Mouse (Mus musculus) left cerebral cortex, postnatal 4 days (tissue): ENCODE measurements around the gene Srbd1. TPM values are rescaled to one million over a fixed set of nuclear protein-coding genes. Genes with fewer than 3 reads are reported as not detected.

ENCODE experiments used
- DNase-seq: peaks from one replicate; pipeline ENCODE4 v3.0.0-alpha.2; 2022
- intact Hi-C: fragments of 180-260 bp; cut with DNase I; formaldehyde crosslinking; loops from one replicate; pipeline ENCODE4 v1.15.1; 2025
- total RNA-seq, 2 experiments: library from RNA; stranded (reverse); gene quantifications; 2 replicates each; pipeline ENCODE4 v1.2.3; 2021

Srbd1 gene
- total RNA-seq, 2 experiments from 2014 or later = 23.9 to 24.4 TPM

DNA sequence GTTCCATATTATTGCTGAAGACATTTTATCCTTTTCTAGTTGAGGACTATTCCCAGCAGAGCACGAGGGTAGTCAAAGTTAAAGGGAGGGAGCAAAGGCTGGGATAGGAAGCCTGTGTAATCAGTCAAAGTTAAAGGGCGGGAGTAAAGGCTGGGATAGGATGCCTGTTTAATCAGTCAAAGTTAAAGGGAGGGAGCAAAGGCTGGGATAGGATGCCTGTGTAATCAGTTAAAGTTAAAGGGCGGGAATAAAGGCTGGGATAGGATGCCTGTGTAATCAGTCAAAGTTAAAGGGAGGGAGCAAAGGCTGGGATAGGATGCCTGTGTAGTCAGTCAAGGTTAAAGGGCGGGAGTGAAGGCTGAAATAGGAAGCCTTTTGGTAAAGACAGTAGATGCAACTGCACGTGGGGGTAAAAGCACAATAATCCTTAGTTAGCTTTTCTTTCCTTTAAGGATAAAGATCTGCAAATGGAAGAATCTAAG lies 5.9 kb upstream of the Srbd1 start:
- intact Hi-C loops = no loop called here
- peak; percentile 47 for DNase-seq

DNA sequence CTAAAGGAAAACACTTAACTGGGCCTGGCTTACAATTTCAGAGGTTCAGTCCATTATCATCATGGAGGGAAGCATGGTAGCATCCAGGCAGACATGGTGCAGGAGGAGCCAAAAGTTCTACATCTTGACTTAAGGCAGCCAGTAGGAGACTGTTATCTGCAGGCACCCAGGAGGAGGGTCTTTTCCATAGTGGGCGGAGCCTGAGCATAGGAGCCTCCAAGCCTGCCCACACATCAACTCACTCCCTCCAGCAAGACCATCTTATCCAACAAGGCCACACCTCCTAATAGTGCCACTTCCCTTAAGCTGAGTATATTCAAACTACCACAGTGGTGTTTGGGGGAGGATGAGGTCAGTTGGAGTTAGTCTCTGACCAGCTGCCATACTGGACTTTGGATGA lies 4.8 kb upstream of the Srbd1 start:
- no peak for DNase-seq
- intact Hi-C loops = no loop called here

DNA sequence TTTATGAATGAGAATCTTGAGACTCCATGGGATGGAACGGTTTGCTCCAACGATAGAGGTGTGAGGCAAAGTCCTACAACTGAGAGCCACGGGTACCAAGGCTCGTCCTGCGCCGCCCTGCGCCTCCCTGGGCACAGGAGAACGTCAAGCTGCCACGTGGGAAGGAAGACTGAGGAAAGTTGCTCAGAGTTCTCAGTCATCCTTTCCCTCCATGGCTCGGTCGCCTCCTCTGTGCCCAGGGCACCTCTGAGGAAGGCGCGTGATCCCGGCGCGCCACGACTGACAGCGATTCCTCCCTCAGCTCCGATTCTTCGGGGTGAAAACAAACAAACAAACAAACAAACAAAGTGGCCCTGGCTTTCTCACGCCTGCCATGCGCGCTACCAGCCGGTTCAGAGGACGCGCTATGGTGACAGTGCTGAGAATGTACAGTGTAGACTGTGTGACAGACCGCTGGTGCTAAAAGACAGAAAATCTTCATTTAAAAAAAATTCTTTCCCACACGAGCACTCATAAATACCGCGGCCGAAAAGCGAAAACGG lies 367 bp downstream of the Srbd1 start:
- intact Hi-C loops = no loop called here
- DNase-seq = no peak

GRCm38 (mm10) chr17:86135835-86136234 lies 9.1 kb downstream of the Srbd1 start:
- no peak for DNase-seq
- intact Hi-C loops = no loop called here

DNA sequence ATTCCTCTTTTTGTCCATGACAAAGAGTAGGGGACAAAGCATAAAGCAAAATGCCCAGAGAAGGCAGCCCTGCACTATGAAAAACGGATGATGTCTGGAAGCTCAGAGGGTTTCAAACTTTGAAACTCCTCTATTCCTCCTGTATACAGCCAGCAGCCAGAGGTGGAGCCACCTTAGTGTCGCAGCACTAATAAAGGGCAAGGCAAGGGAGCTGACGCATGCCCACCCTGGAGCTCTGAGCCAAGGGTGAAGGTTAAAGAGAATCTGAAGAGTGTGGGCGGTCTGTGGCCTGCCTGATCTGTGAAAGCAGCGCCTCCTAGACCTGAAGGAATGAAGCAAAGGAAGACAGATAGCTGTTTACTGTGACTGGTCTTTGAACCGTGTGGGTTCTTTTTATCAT lies 10.5 kb downstream of the Srbd1 start:
- no peak for DNase-seq
- intact Hi-C loops = no loop called here

DNA sequence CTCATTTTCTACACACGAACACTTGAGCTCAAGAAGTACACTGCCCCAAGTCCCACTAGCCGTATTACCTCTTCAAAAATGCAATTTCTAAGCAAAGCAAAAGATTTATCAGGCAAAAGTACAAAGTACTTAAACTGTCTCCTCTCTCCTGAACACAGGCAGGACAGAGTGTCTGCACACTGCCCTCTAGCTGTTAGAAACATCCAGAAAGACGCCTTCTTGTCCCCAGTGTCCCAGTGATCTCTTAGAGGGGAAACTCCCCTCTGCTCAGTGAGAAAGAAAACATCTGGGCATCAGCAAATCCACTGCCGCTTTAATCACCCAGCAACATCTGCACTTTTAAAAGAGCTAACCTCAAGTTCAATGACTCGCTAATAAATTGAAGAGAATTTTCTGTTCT lies 12.4 kb downstream of the Srbd1 start:
- intact Hi-C loops = no loop called here
- DNase-seq = no peak

DNA sequence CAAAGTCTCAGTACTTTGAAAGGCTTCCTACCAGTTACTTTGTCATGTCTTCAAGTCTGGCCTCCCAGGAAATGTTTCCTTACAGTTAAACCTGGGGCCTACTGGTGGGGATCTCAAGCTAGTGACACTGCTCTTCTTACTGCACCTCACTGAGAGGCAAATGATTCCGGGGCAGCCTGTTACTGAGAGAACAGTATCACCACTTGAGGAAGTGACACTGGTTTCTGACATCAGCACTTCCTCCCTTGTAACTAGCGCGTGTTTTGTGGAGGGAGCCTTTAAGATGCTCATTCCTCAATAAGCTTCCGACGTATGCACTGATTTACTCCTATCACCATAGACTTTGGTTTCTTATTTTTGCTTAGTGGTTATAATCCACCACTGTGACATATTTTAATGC lies 16.8 kb downstream of the Srbd1 start:
- no peak for DNase-seq
- intact Hi-C loops = no loop called here

GRCm38 (mm10) chr17:86125908-86126307 lies 19.1 kb downstream of the Srbd1 start:
- intact Hi-C loops = no loop called here
- DNase-seq = no peak

DNA sequence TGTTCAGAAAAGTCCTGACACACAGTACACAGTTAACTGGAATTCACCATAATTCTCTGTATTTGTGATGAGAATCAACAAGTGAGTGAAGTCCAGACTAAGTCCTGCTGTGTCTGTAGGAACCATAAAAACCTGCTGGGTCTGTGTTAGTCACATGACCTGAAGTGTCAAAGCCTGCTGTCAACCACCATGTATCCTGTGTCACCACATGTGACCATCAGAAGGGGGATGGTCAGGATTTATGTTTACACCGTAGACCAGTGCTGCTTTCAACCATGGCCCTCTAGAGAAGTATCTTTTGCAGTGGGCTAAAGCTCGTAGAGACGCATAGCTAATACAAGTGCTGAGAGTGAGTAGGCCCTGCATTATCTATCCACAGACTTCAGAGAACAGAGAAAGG lies 21.8 kb downstream of the Srbd1 start:
- intact Hi-C loops = no loop called here
- no peak for DNase-seq

DNA sequence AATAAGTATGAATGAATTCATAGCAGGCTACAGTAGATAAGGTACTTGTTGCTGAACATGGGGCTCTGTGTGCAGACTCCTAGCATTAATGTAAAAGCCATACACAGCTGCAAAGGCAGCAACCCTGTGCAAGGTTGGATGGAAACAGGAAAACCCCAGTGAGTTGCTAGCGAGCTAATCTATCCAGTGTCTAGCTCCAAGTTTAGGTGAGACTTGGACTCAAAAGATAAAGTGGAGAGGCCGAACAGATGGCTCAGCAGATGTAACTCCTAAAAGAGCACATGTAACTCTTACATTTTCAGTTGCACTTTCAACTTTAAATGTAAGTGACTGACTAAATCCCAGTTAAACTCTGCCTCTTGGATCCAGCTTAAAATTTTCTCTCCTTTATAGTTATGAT lies 48.1 kb downstream of the Srbd1 start:
- no peak for DNase-seq
- intact Hi-C loops = no loop called here

DNA sequence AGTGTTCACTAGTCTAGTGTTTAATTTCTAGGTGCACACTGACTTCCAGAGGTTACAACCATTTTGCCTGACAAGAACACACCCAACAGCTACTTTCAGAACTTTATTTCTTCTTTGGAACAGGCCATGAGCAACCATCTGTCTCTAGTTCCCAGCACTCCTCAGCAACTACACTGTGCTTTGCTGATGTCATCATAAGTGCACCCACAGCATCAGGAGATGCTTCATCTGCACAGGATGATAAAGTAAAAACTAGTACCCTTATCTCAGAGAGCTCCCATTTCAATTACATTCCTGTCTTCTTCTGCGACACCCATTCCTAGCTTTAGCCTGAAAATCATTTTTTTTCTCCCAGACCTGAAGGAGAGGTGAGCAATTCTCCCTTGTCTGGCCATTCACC lies 51.9 kb downstream of the Srbd1 start:
- DNase-seq = no peak
- intact Hi-C loops = no loop called here

DNA sequence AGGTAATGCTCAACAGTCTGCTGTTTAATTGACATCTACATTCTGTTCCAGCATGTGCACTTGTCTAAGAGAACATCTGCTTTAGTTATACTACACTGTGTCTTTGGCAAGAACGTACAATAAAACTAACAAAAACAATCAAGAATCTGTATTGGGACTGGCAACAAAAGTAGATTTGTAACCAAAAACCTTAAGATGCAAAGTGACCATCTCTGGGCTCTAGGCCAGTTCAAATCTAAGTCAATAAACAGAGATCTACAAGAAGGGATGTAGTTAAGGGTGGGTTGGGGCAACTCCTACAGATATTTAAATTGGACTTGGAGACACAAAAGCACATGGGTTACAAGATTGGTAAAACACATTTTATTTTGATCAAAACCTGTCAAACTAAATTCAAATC lies 53.3 kb downstream of the Srbd1 start:
- intact Hi-C loops = no loop called here
- no peak for DNase-seq

GRCm38 (mm10) chr17:86089893-86090588 lies 54.9 kb downstream of the Srbd1 start:
- intact Hi-C loops = no loop called here

DNA sequence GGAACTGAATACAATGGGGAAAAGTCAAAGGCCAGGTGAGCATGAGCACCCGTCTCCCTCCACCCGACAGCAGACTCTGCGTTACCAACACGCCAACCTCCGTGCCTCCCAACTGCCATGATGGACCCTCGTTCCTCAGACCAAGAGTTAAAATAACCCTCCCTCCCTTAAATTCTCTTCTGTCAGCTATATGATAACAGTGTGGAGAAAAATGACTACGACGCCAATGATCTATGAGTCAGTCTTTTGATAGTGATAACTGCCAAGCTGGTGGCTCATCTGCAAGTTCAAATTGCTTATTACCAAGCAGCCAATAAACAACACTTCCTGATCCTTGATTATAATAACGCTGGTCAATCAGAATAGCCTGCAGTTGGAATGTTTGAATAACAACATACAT lies 57.1 kb downstream of the Srbd1 start:
- no peak for DNase-seq
- intact Hi-C loops = no loop called here

More at GRCm38 (mm10) chr17:86089893-86090588, 54.9 kb downstream of the Srbd1 start:
- no peak for DNase-seq

DNA sequence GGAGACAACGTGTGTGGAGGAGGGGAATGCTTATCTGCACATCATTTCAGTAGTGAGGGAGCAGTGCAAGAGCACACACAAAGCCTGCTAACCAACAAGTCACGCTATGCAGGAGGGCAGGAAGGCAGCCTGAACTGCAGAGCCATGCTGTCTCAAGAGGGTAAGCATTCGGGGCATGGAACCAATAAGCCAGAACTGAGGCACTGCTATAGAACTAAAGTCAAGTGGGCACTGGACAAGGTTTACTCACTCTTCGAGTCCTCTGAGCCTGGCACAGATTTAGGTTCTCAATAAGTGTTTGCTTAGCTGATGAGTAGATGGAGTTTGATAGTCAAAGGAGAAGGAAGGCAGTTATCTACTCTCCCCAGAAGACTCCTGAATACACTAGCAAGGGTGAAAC lies 58.8 kb downstream of the Srbd1 start:
- intact Hi-C loops = no loop called here
- no peak for DNase-seq

GRCm38 (mm10) chr17:86083207-86083606 lies 61.8 kb downstream of the Srbd1 start:
- DNase-seq = no peak
- intact Hi-C loops = no loop called here

DNA sequence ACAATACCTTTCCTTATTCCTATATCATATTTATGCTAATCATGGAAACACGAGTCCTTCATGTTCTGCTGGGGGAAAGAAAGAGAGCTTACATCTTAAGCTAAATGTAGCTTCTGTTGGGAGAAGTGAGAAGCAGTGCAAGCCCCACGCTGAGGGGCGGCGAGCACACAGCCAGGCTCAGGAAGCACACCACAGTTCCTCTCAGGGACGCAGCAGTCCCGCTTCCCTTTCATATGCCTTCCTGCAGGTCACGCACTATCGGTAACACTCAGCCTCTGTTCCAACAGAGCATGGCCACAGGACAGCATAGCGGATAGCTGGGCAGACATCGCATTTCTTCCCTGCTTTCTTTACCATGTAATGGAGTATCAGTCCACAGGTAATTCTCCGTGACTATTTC lies 66.9 kb downstream of the Srbd1 start:
- intact Hi-C loops = no loop called here
- no peak for DNase-seq

DNA sequence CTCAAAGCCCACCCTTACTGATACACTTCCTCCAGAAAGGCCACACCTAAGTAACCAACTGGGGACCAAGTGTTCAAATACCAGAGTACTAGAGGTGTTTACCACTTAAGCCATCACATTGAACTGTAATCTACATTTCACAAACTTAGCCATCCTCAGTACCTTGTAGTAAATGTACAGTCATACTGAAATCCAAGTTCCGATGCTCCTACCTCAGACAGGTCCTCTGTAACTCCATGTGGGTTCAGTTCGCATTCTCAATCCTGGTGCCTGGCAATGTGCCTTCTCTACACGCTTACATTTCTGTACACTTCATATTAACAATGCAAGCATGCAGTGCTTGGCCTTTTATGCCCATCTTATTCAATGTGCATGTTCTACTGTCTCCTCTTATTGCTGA lies 77.5 kb downstream of the Srbd1 start:
- intact Hi-C loops = no loop called here
- no peak for DNase-seq

- DNase-seq = no peak
- intact Hi-C loops = no loop called here
Observed at GRCm38 (mm10) chr17:86065833-86066232, 79.1 kb downstream of the Srbd1 start.

- intact Hi-C loops = loop anchor here (2.0 kb wide), 1 partner anchor 399 kb away; no protein-coding TSS in a partner anchor
- DNase-seq = peak; percentile 65
Observed at GRCm38 (mm10) chr17:86063461-86063860, 81.5 kb downstream of the Srbd1 start.

- intact Hi-C loops = no loop called here
- DNase-seq = no peak
Observed at GRCm38 (mm10) chr17:86060911-86061310, 84.1 kb downstream of the Srbd1 start.

DNA sequence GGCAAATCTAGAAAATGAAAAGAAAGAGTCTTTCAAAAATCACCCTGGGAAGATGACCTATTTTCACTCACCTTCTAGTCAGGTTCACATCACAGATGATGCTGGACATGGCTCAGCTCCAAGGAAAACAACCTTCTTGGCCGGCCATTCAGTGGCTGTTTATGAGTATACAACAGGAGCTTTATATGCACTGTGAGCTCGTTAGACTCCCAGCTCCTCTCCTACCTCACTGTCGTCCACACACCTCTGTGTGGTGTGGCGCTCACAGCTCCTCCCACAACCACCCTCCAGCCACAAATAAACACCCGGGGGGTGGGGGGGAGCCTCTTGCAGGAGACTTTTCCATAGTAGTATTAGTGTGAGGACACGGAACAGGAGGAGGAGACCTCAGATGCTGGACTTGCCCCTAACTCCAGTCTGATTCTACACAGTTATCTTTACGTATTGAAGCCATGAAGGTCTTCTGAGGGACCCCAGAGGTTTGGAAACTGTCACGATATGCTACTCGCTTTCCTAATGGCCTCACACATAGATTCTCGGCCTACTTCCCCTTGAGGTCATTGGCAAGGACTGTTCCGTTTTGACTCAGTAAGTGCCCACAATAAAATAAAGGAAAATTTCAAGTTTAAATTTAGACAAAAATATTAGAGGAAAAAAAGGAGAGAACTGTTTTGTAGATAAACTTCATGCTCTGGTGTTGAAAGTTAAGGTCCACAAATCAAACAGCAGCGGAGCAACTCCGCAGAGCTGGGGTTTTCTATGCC lies 104.6 kb downstream of the Srbd1 start:
- no peak for DNase-seq
- intact Hi-C loops = no loop called here
